Mouse (Mus musculus): ENCODE data around the gene Myo18a.
A peak's percentile ranks its signal among the peaks of the same experiment; 100 is the strongest.

The Myo18a gene

GRCm38 (mm10) chr11:77771879-77772713 is 9.1 kb downstream of the Myo18a start:
- DNase-seq (ENCODE audit: low spot score): no peak

DNA sequence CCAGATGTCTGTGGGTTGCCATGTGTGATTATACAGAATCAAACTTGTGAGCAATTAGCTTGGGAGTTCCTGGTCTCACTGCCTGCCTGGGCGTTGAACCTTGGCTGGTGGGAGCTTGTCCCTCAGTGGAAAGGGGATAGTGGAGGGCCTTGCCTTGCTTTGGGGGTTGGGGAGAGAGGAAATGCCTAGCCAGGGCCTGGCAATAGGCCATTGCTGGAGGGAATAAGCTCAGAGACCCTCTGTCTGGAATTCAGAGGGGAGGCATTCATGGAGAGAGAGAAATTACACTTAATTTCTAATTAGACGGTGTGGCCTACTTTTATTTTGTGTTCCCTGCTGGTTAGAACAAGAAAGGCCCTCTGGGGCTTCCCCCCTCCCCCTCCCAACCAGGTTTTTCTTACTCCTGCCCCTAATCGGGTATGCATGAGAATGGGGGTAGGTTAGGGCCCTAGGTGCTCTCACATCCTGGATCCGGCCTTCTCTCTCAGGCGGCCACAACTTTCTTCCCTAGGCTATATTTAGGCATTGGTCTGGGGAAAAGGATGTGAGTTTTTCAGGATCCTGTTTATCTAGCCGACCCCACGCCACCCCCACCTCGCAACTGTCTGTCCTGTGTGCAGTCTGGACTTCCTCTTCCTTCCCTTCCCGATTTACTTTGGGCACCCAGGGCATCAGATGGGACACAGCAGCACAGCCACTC is 12.8 kb downstream of the Myo18a start:
- DNase-seq (ENCODE audit: low spot score): no peak

- no peak for DNase-seq (ENCODE audit: low spot score)
These were observed 14.4 kb downstream of the Myo18a start for GRCm38 (mm10) chr11:77777436-77777835.

DNA sequence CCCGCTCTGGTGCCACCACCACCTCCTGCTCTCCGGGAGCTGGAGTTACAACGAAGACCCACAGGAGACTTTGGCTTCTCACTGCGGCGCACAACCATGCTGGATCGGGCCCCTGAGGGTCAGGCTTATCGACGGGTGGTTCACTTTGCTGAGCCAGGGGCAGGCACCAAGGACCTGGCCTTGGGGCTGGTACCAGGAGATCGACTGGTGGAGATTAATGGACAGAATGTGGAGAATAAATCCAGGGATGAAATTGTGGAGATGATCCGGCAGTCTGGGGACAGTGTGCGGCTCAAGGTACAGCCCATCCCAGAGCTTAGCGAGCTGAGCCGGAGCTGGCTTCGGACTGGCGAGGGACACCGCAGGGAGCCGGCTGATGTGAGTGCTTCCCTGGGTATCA is 14.9 kb downstream of the Myo18a start:
- no peak for DNase-seq (ENCODE audit: low spot score)

DNA sequence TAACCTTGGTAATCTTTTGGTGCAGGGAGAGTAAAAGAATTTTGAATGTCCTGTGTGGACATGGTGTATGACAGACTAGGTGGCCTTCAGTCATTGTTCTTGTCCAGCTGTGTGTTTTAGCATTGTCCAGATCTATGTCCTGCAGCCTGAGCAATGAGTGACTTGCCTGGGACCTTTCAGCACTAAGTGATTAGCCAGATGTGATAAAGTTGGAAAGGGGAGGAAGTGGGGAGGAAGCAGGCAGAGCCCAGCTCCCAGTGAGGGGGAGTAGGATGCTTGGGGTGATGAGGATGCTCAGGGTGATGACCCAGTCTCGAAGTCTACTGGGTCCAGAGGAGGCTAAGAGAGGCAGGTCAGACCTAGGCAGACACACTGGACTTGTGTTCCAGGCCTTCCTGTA is 16.2 kb downstream of the Myo18a start:
- no peak for DNase-seq (ENCODE audit: low spot score)

- DNase-seq (ENCODE audit: low spot score): no peak
These were observed 18.0 kb downstream of the Myo18a start for GRCm38 (mm10) chr11:77781088-77781487.

GRCm38 (mm10) chr11:77782104-77782815 is 19.2 kb downstream of the Myo18a start:
- DNase-seq (ENCODE audit: low spot score): no peak

- peak; percentile 73 for DNase-seq (ENCODE audit: low spot score)
These were observed 20.2 kb downstream of the Myo18a start for GRCm38 (mm10) chr11:77783211-77783746.

- no peak for DNase-seq (ENCODE audit: low spot score)
These were observed 21.0 kb downstream of the Myo18a start for GRCm38 (mm10) chr11:77783747-77784646.

DNA sequence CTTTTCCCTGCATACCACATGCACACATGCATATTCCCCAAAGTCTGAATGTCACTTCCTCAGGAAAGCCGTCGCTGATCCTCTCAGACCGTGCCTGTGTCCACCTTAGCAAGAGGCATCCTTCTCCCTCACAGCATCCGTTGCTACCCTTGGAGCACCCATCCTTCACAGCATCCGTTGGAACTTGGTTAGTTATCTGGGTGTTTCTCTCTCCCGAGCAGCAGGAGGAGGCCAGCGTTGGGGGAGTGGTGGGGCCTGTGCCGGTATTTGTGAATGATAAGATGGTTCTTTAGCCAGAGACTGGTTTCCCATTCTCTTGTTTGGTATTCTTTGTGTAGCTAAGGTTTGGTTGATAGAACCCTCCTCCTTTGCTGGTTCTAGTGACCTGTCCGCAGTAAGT is 21.8 kb downstream of the Myo18a start:
- no peak for DNase-seq (ENCODE audit: low spot score)

GRCm38 (mm10) chr11:77785396-77785767 is 22.3 kb downstream of the Myo18a start:
- no peak for DNase-seq (ENCODE audit: low spot score)

DNA sequence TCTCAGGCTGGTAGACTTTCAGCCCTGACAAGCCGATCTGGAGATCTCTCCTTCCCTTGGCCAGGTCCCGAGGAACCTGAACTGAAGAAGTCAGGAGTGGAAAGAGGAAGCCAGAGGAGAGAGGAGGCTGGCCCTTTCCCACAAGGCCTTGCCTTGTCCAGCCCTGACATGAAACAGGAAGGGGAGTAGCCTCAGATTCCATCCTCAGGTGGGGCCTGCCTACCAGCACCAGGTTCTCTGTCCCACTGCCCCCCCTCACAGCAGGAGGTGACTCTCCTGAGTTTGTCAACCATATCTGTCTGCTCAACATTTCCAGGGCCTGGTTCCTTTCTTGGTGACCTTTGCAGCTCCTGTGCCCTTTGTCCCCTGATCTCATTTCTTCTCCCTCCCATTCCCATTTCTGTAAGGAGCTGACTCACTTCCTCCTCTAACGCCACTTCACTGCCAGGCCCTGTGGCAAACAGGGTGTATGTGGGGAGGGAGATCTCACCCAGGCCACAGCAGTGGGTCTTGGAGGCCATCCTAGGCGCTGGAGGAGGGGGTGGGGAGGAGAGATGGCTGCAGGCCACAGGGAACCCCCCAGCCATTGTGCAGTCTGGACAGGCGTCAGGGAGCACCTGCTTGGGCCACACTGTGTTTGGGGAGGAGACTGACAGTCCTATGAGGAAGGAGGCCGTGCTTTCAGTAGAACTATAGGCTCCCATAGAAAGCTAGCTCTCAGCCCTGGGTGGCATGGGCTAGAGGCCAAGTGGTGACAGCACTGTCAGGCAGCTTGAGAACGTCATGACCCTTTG is 22.9 kb downstream of the Myo18a start:
- no peak for DNase-seq (ENCODE audit: low spot score)

DNA sequence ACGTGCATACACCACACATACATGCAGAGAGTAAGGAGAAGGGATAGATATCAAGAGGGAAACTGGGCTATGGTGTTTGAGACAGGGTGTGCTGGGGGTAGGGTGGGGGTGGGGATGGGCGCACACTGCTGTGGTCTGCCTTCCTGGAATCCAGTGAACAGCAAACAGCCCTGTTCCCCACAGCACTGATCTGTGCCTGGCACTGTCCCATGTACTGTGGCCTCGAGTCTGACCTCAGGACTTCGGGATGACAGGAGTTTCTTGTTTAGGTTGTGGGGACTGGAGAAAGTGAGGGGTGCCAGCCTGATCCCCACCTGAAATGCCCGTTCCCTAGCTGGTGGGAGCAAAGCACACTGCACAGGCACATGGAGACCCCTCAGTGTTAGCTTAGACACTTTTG is 24.7 kb downstream of the Myo18a start, which contains the start of gene Gm10277:
Gene Gm10277, minus strand, starts transcription at position 41 of the 400 bp plus-strand sequence.
- DNase-seq (ENCODE audit: low spot score): no peak

DNA sequence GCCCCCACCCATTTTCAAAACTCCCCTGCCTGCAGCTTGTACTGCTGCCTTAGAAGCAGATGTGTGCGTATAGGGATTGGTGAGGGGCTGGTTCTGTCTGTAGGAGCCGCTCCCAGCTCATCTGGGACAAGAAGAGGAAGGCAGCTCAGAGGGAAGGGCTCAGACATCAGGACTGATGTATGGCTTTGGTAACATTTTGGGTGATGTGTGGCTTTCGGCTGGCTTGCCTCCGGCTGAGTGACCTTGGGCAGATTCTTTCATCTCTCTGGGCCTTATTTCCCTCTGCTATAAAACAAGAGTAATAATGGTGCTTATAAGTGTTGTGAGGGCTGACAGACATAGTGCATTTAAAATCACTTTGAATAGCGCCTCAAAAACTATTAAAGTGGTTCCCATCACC is 26.5 kb downstream of the Myo18a start:
- DNase-seq (ENCODE audit: low spot score): no peak

GRCm38 (mm10) chr11:77790286-77790685 is 27.2 kb downstream of the Myo18a start:
- DNase-seq (ENCODE audit: low spot score): no peak

DNA sequence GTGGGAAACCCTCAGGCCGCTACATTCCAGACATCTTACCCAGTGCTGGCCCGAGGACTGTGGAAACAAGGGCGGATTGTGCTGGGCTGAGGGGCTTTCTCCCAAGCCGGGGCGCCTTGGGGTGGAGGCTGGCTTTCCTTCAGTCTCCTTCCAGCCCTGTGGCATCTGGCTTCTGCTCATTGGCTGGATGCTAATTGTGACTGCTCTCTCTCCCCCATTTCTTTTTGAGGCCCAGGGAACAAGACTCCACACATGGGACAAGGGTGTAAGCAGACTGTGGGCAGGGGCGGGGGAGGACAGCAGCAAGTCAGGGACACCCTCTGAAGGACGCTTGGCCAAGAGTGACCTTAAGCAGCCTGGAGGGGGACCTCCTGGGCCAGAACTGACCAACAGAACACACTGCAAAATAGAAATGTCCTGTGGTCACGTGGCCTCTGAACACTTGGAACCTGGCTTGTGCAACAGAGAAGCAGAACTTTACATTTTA is 28.2 kb downstream of the Myo18a start:
- DNase-seq (ENCODE audit: low spot score): no peak

DNA sequence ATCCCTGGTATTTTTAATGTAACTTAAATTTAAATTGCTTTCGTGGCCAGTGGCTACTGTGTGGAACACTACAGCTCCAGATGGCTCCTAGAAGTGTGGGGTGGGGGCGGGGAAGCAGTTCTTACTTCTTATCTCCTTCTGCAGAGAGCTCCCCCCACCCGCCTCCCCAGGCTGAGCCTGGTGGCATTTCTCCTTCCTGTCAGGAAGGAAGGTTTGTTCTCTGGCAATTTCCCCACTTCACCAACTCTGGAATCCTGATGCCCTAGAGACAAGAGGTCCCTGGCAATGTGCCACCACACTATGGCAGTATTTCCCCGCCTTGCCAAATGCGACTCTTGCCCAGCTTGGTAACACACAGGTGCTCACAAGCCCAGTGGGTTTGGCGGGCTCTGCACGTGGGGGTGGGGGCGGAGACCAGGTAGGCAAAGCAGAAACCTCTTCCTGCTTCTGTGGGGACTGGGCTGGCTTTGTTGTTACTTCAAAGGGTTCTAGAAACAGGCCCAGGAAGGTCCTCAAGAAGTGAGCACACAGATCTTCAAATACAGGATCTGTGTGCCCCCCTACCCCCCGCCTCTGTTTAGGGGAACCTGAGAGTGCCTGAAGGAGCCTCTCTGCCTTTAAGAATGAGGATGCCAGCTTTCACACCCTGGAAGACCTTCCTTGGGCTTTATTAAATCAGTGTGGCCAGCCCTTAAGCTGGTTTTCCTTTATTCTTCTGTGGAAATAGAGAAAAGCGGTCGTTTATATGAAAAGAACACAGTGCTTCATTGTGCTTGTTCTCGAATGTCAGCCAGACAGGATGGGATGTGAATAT is 28.9 kb downstream of the Myo18a start:
- DNase-seq (ENCODE audit: low spot score): no peak

GRCm38 (mm10) chr11:77792566-77792909 is 29.5 kb downstream of the Myo18a start:
- no peak for DNase-seq (ENCODE audit: low spot score)

GRCm38 (mm10) chr11:77793238-77793930 is 30.3 kb downstream of the Myo18a start:
- peak; percentile 93 for DNase-seq (ENCODE audit: low spot score)

All from ovary, adult 18-20 months (tissue).